38 mouse cellular contexts compared by ENCODE assay signal in the genomic region with DNA sequence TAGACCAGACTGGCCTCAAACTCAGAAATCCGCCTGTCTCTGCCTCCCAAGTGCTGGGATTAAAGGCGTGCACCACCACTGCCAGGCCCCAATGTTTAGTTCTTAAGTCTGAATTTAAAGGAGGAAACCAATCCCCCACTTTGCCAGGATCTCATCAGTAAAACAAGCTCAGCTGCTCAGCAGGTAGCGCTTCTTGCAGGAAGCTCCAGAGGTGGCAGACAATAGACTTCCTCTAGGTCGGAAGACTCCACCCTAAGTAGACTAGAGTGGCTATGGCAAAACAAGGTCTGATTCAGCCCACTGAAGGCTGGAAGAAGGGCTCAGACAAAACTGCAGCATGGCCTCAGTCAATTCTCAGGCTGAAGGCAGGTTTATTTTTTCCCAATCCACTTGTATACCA. TPM values are rescaled to one million over a fixed set of nuclear protein-coding genes. Genes with fewer than 3 reads are reported as not detected.
"Had no signal": no experiment of that assay in that cellular context is flagged by ENCODE, and none has a peak within 500 bp of the region (broad histone marks: within the 10 kb centered on the region; RNA-seq: fewer than 3 reads in every experiment).

No protein-coding gene starts in this region.

- H3K9ac ChIP-seq: heart, embryonic 13.5 days; heart, embryonic 15.5 days; hindbrain, embryonic 12.5 days; hindbrain, embryonic 14.5 days; kidney, embryonic 15.5 days; limb, embryonic 13.5 days; limb, embryonic 15.5 days; liver, embryonic 12.5 days; liver, embryonic 14.5 days had no signal

- H3K36me3 ChIP-seq: heart, embryonic 13.5 days; heart, embryonic 15.5 days; hindbrain, embryonic 10.5 days; hindbrain, embryonic 12.5 days; kidney, embryonic 15.5 days; limb, embryonic 13.5 days; limb, embryonic 15.5 days; liver, embryonic 12.5 days had no signal

- H3K4me1 ChIP-seq: heart, embryonic 13.5 days; heart, embryonic 15.5 days; hindbrain, embryonic 10.5 days; hindbrain, embryonic 12.5 days; kidney, embryonic 15.5 days; limb, embryonic 13.5 days; limb, embryonic 15.5 days; liver, embryonic 12.5 days had no signal

- H3K27ac ChIP-seq: heart, embryonic 13.5 days; heart, embryonic 15.5 days; hindbrain, embryonic 10.5 days; hindbrain, embryonic 12.5 days; hindbrain, embryonic 14.5 days; hindbrain, postnatal 0 days; kidney, embryonic 15.5 days; kidney, postnatal 0 days; limb, embryonic 13.5 days; limb, embryonic 15.5 days; liver, embryonic 12.5 days; liver, embryonic 14.5 days had no signal

- H3K9me3 ChIP-seq: heart, embryonic 13.5 days; heart, embryonic 15.5 days; hindbrain, embryonic 10.5 days; hindbrain, embryonic 12.5 days; kidney, embryonic 15.5 days; limb, embryonic 13.5 days; limb, embryonic 15.5 days; liver, embryonic 12.5 days had no signal

- H3K4me3 ChIP-seq: heart, embryonic 13.5 days; heart, embryonic 15.5 days; hindbrain, embryonic 10.5 days; hindbrain, embryonic 12.5 days; kidney, embryonic 15.5 days; limb, embryonic 13.5 days; limb, embryonic 15.5 days; liver, embryonic 12.5 days had no signal

- H3K4me2 ChIP-seq: heart, embryonic 11.5 days; heart, embryonic 13.5 days; heart, embryonic 15.5 days; hindbrain, embryonic 12.5 days; hindbrain, embryonic 14.5 days; kidney, embryonic 15.5 days; limb, embryonic 13.5 days; limb, embryonic 15.5 days; liver, embryonic 12.5 days had no signal

- H3K27me3 ChIP-seq: kidney, embryonic 15.5 days; limb, embryonic 13.5 days; limb, embryonic 15.5 days had no signal

- ATAC-seq: hindbrain, postnatal 0 days; intestine, embryonic 16.5 days; liver, embryonic 12.5 days had no signal

- DNase-seq: gastrocnemius, postnatal 10 days; gastrocnemius, postnatal 25 days; heart, adult 18-20 months; heart, postnatal 14 days; heart, postnatal 4 days; kidney, adult 11 months; kidney, adult 2 months; kidney, adult 9 months; kidney, postnatal 14 days; kidney, postnatal 36 days; layer of hippocampus, adult 9-11 months; layer of hippocampus, postnatal 36 days; left cerebral cortex, postnatal 4 days had no signal

RNA-seq across cellular contexts. Expression of a gene that starts 19.5 kb away (rescaled TPM):
- total RNA-seq: gastrocnemius, adult 18-20 months; gastrocnemius, postnatal 10 days; gastrocnemius, postnatal 25 days; gastrocnemius, postnatal 4 days; granulocyte monocyte progenitor cell, adult 5-6 weeks; heart, adult 18-20 months; heart, postnatal 14 days; heart, postnatal 4 days; hindbrain, postnatal 0 days; layer of hippocampus, adult 18-20 months; layer of hippocampus, adult 8-10 months; layer of hippocampus, postnatal 14 days; layer of hippocampus, postnatal 36 days; left cerebral cortex, adult 18-20 months; left cerebral cortex, adult 8-10 months; left cerebral cortex, postnatal 10 days; left cerebral cortex, postnatal 25 days; left cerebral cortex, postnatal 4 days; liver, adult 2 months had no signal
- polyA plus RNA-seq: liver, embryonic 12.5 days had no signal
